Mouse (Mus musculus): Measurements from ENCODE around the gene Olfr666. TPM values are rescaled to one million over a fixed set of nuclear protein-coding genes. Genes with fewer than 3 reads are reported as not detected.

Gene Olfr666
- not detected in 2 replicates for polyA plus RNA-seq (2012; rRNA removed)

GRCm38 (mm10) chr7:104895852-104896251 is at the start of gene Olfr666:
TSS of gene Olfr666 (minus strand) at chr7:104895952.

GRCm38 (mm10) chr7:104933940-104934339 is 38.2 kb upstream of the Olfr666 start, which contains the start of gene Olfr669:
TSS of gene Olfr669 (plus strand) at chr7:104934240.

GRCm38 (mm10) chr7:104927957-104928356 is 32.2 kb upstream of the Olfr666 start, which contains the start of gene Olfr668:
TSS of gene Olfr668 (minus strand) at chr7:104928057.

GRCm38 (mm10) chr7:104921382-104921781 is 25.6 kb upstream of the Olfr666 start, which contains the start of gene Olfr667:
TSS of gene Olfr667 (minus strand) at chr7:104921482.

GRCm38 (mm10) chr7:104877731-104878130 is 18.0 kb downstream of the Olfr666 start, which contains the start of gene Olfr665:
TSS of gene Olfr665 (plus strand) at chr7:104878031.

GRCm38 (mm10) chr7:104856709-104857108 is 39.0 kb downstream of the Olfr666 start, which contains the start of gene Usp17la:
TSS of gene Usp17la (plus strand) at chr7:104857009.

GRCm38 (mm10) chr7:104842503-104842902 is 53.2 kb downstream of the Olfr666 start, which contains the start of gene Usp17lb:
TSS of gene Usp17lb (minus strand) at chr7:104842603.

Other genes with a start within 250 kb of the Olfr666 start
- 0.09 and 0.15 TPM in 2 replicates for gene Olfr658, start 248.6 kb downstream of the Olfr666 start, polyA plus RNA-seq (2012; rRNA removed)
- gene Olfr659, start 229.2 kb downstream of the Olfr666 start, polyA plus RNA-seq (2012; rRNA removed): not detected in 2 replicates
- not detected in 2 replicates for gene Olfr661, start 209.5 kb downstream of the Olfr666 start, polyA plus RNA-seq (2012; rRNA removed)
- gene Usp17le, start 118.5 kb downstream of the Olfr666 start, polyA plus RNA-seq (2012; rRNA removed): not detected in 2 replicates
- not detected in 2 replicates for gene Usp17lb, start 53.3 kb downstream of the Olfr666 start, polyA plus RNA-seq (2012; rRNA removed)
- gene Usp17la, start 38.9 kb downstream of the Olfr666 start, polyA plus RNA-seq (2012; rRNA removed): not detected in 2 replicates
- gene Olfr665, start 17.9 kb downstream of the Olfr666 start, polyA plus RNA-seq (2012; rRNA removed): not detected in 2 replicates
- gene Olfr667, start 25.5 kb upstream of the Olfr666 start, polyA plus RNA-seq (2012; rRNA removed): not detected in 2 replicates
- not detected in 2 replicates for gene Olfr668, start 32.1 kb upstream of the Olfr666 start, polyA plus RNA-seq (2012; rRNA removed)
- not detected in 2 replicates for gene Olfr669, start 38.3 kb upstream of the Olfr666 start, polyA plus RNA-seq (2012; rRNA removed)
- gene Olfr670, start 66.7 kb upstream of the Olfr666 start, polyA plus RNA-seq (2012; rRNA removed): not detected in 2 replicates
- gene Olfr671, start 83.2 kb upstream of the Olfr666 start, polyA plus RNA-seq (2012; rRNA removed): not detected in 2 replicates
- not detected in 2 replicates for gene Olfr672, start 106.1 kb upstream of the Olfr666 start, polyA plus RNA-seq (2012; rRNA removed)
- not detected in 2 replicates for gene Olfr675, start 132.5 kb upstream of the Olfr666 start, polyA plus RNA-seq (2012; rRNA removed)
- not detected in 2 replicates for gene Olfr676, start 136.7 kb upstream of the Olfr666 start, polyA plus RNA-seq (2012; rRNA removed)
- gene Olfr677, start 155.4 kb upstream of the Olfr666 start, polyA plus RNA-seq (2012; rRNA removed): not detected in 2 replicates
- gene Olfr678, start 168.5 kb upstream of the Olfr666 start, polyA plus RNA-seq (2012; rRNA removed): not detected in 2 replicates
- gene Olfr679, start 185.3 kb upstream of the Olfr666 start, polyA plus RNA-seq (2012; rRNA removed): not detected in 2 replicates
- gene Olfr680-ps1, start 196.9 kb upstream of the Olfr666 start, polyA plus RNA-seq (2012; rRNA removed): not detected in 2 replicates
- not detected in 2 replicates for gene Olfr681, start 220.9 kb upstream of the Olfr666 start, polyA plus RNA-seq (2012; rRNA removed)

All from central nervous system, embryonic 18 days (tissue).